Mouse (Mus musculus) hindbrain, embryonic 13.5 days (tissue): ENCODE measurements around the gene Cldn12. TPM values are rescaled to one million over a fixed set of nuclear protein-coding genes. Genes with fewer than 3 reads are reported as not detected.

Source experiments
- ATAC-seq: fragments of 200-750 bp; cut with Nextera tagmentation; 2 replicates; pipeline ENCODE4 v1.8.0; 2017; ENCODE audit warnings: moderate TSS enrichment; ENCODE audit not compliant: low FRiP score
- H3K27ac ChIP-seq: fragments of 300-500 bp; sonication (generic); 2 replicates; pipeline ENCODE4 v1.5.1; 2015; ENCODE audit warnings: inconsistent platforms, mild to moderate bottlenecking, moderate library complexity
- H3K27me3 ChIP-seq: fragments of 300-500 bp; sonication (generic); 2 replicates; pipeline ENCODE4 v1.6.1; 2015; ENCODE audit warnings: mild to moderate bottlenecking, inconsistent platforms
- H3K36me3 ChIP-seq: fragments of 300-500 bp; sonication (generic); 2 replicates; pipeline ENCODE4 v1.6.1; 2015; ENCODE audit warnings: mild to moderate bottlenecking, inconsistent platforms
- H3K4me1 ChIP-seq: fragments of 300-500 bp; sonication (generic); replicated peaks from 2 replicates; pipeline ENCODE4 v1.6.1; 2015; ENCODE audit warnings: inconsistent platforms
- H3K4me2 ChIP-seq: fragments of 300-500 bp; sonication (generic); 2 replicates; pipeline ENCODE4 v1.6.1; 2015; ENCODE audit warnings: inconsistent platforms, mild to moderate bottlenecking, moderate library complexity
- H3K4me3 ChIP-seq: fragments of 300-500 bp; sonication (generic); 2 replicates; pipeline ENCODE4 v1.5.1; 2015; ENCODE audit warnings: mild to moderate bottlenecking, inconsistent platforms
- H3K9ac ChIP-seq: fragments of 300-500 bp; sonication (generic); 2 replicates; pipeline ENCODE4 v1.6.1; 2015; ENCODE audit warnings: mild to moderate bottlenecking, inconsistent platforms
- H3K9me3 ChIP-seq: fragments of 300-500 bp; sonication (generic); 2 replicates; pipeline ENCODE4 v1.6.1; 2016; ENCODE audit warnings: inconsistent platforms
- WGBS: fragments of 180-500 bp; shearing (Covaris S2); methylation state at CpG from one replicate; pipeline ENCODE4 v1.1.7; 2015; 5-methylcytosine and 5-hydroxymethylcytosine counted together
- polyA plus RNA-seq: library from polyadenylated mRNA; unstranded; fragments of >200 nt; fragmentation: Nextera tagmentation; extraction: Ambion mirVana; gene quantifications from 2 replicates; pipeline ENCODE4 v1.2.1, GENCODE M21; 2015

Cldn12 gene
- polyA plus RNA-seq = 18.9 and 20.6 TPM in 2 replicates

- H3K36me3 ChIP-seq = peaks cover 4% of the 10 kb centered on the region; the same call in 1 of the 2 replicates
- peak within 1 kb of the TSS; percentile 74 for H3K9ac ChIP-seq
- peak; percentile 97 for ATAC-seq
- peaks cover 10% of the 10 kb centered on the region for H3K4me1 ChIP-seq
- H3K4me3 ChIP-seq = peak within 1 kb of the TSS; percentile 74
- peak within 1 kb of the TSS; percentile 66 for H3K4me2 ChIP-seq
- under 1% methylated on average over 79 of the region's 79 CpGs for WGBS
- peaks cover 3% of the 10 kb centered on the region; the same call in 1 of the 2 replicates for H3K27me3 ChIP-seq
- H3K9me3 ChIP-seq = no peaks in the 10 kb centered on the region
- peak within 1 kb of the TSS; percentile 92 for H3K27ac ChIP-seq
Measured at GRCm38 (mm10) chr5:5514196-5515076, at the start of gene Cldn12. Cldn12 (minus strand) TSS chr5:5514958.

GRCm38 (mm10) chr5:5562435-5562834 lies 47.7 kb upstream of the Cldn12 start:
- Histone ChIP-seq H3K4me2 (no peak overlapping the region), H3K36me3 (no peaks in the 10 kb centered on the region), H3K9ac (no peak overlapping the region), H3K4me3 (no peak overlapping the region), H3K27me3 (0 out of 2 replicates have a peak, but pooled peaks cover 4% of the 10 kb centered on the region), H3K4me1 (peaks cover 16% of the 10 kb centered on the region), H3K9me3 (no peaks in the 10 kb centered on the region), H3K27ac (no peak overlapping the region)
- 81% methylated on average over 3 of the region's 3 CpGs for WGBS
- ATAC-seq = no peak

- H3K4me1 ChIP-seq = peaks cover 16% of the 10 kb centered on the region
- H3K27me3 ChIP-seq = 0 out of 2 replicates have a peak, but pooled peaks cover 4% of the 10 kb centered on the region
- H3K36me3 ChIP-seq = no peaks in the 10 kb centered on the region
- no peaks in the 10 kb centered on the region for H3K9me3 ChIP-seq
- no peak for ATAC-seq
- H3K4me2 ChIP-seq = no peak overlapping the region
- no peak overlapping the region for H3K27ac ChIP-seq
- no peak overlapping the region for H3K4me3 ChIP-seq
- WGBS = 77% methylated on average over 4 of the region's 4 CpGs
- no peak overlapping the region for H3K9ac ChIP-seq
Measured at GRCm38 (mm10) chr5:5561041-5561706, 46.4 kb upstream of the Cldn12 start.

- H3K36me3 ChIP-seq = peaks cover 4% of the 10 kb centered on the region
- H3K9ac ChIP-seq = peak overlapping the region; percentile 80
- no peaks in the 10 kb centered on the region for H3K9me3 ChIP-seq
- peak overlapping the region; percentile 80 for H3K27ac ChIP-seq
- ATAC-seq = peak; percentile 38; the same call in 1 of the 2 replicates
- WGBS = 43% methylated on average over 8 of the region's 8 CpGs
- H3K4me2 ChIP-seq = peak overlapping the region; percentile 62
- H3K4me3 ChIP-seq = peak overlapping the region; percentile 76
- H3K4me1 ChIP-seq = peaks cover 16% of the 10 kb centered on the region
- 0 out of 2 replicates have a peak, but pooled peaks cover 4% of the 10 kb centered on the region for H3K27me3 ChIP-seq
Measured at GRCm38 (mm10) chr5:5559798-5560197, 45.0 kb upstream of the Cldn12 start.

GRCm38 (mm10) chr5:5559079-5559740 lies 44.5 kb upstream of the Cldn12 start, which contains the start of gene Gtpbp10:
Gtpbp10 (minus strand) TSS chr5:5559538.
- Histone ChIP-seq H3K4me2 (peak within 1 kb of the TSS; percentile 62), H3K9me3 (no peaks in the 10 kb centered on the region), H3K4me1 (peaks cover 16% of the 10 kb centered on the region), H3K36me3 (peaks cover 10% of the 10 kb centered on the region), H3K27ac (peak within 1 kb of the TSS; percentile 80), H3K4me3 (peak within 1 kb of the TSS; percentile 76), H3K27me3 (0 out of 2 replicates have a peak, but pooled peaks cover 4% of the 10 kb centered on the region), H3K9ac (peak within 1 kb of the TSS; percentile 80)
- peak; percentile 99 for ATAC-seq
- under 1% methylated on average over 43 of the region's 43 CpGs for WGBS

GRCm38 (mm10) chr5:5551110-5551509 lies 36.4 kb upstream of the Cldn12 start:
- no peak overlapping the region for H3K27ac ChIP-seq
- peaks cover 47% of the 10 kb centered on the region for H3K36me3 ChIP-seq
- H3K4me2 ChIP-seq = no peak overlapping the region
- no peaks in the 10 kb centered on the region for H3K9me3 ChIP-seq
- H3K4me1 ChIP-seq = no peaks in the 10 kb centered on the region
- no peak overlapping the region for H3K9ac ChIP-seq
- no peak overlapping the region for H3K4me3 ChIP-seq
- WGBS = 78% methylated on average over 1 of the region's 1 CpGs
- no peak for ATAC-seq
- H3K27me3 ChIP-seq = no peaks in the 10 kb centered on the region

GRCm38 (mm10) chr5:5540385-5540784 lies 25.6 kb upstream of the Cldn12 start:
- Histone ChIP-seq H3K4me1 (no peaks in the 10 kb centered on the region), H3K36me3 (peaks cover 55% of the 10 kb centered on the region), H3K4me3 (no peak overlapping the region), H3K9ac (no peak overlapping the region), H3K27ac (no peak overlapping the region), H3K9me3 (no peaks in the 10 kb centered on the region), H3K4me2 (no peak overlapping the region), H3K27me3 (no peaks in the 10 kb centered on the region)
- 75% methylated on average over 3 of the region's 3 CpGs for WGBS
- ATAC-seq = no peak

- Histone ChIP-seq H3K36me3 (peaks cover 55% of the 10 kb centered on the region), H3K9me3 (no peaks in the 10 kb centered on the region), H3K4me1 (no peaks in the 10 kb centered on the region), H3K4me2 (no peak overlapping the region), H3K9ac (no peak overlapping the region), H3K27ac (no peak overlapping the region), H3K4me3 (no peak overlapping the region), H3K27me3 (no peaks in the 10 kb centered on the region)
- ATAC-seq = no peak
- 69% methylated on average over 3 of the region's 3 CpGs for WGBS
Measured at GRCm38 (mm10) chr5:5539771-5540170, 25.0 kb upstream of the Cldn12 start.

- Histone ChIP-seq H3K27me3 (no peaks in the 10 kb centered on the region), H3K4me1 (no peaks in the 10 kb centered on the region), H3K4me3 (no peak overlapping the region), H3K4me2 (no peak overlapping the region), H3K9ac (no peak overlapping the region), H3K36me3 (peaks cover 31% of the 10 kb centered on the region), H3K9me3 (no peaks in the 10 kb centered on the region), H3K27ac (no peak overlapping the region)
- ATAC-seq = no peak
- WGBS = 92% methylated on average over 1 of the region's 1 CpGs
Measured at GRCm38 (mm10) chr5:5536131-5536530, 21.4 kb upstream of the Cldn12 start.

GRCm38 (mm10) chr5:5533656-5534420 lies 19.1 kb upstream of the Cldn12 start:
- WGBS = 94% methylated on average over 3 of the region's 3 CpGs
- Histone ChIP-seq H3K27me3 (no peaks in the 10 kb centered on the region), H3K9me3 (no peaks in the 10 kb centered on the region), H3K36me3 (peaks cover 18% of the 10 kb centered on the region), H3K9ac (no peak overlapping the region), H3K4me3 (no peak overlapping the region), H3K27ac (no peak overlapping the region), H3K4me1 (no peaks in the 10 kb centered on the region), H3K4me2 (no peak overlapping the region)
- no peak for ATAC-seq

- Histone ChIP-seq H3K4me3 (no peak overlapping the region), H3K9ac (no peak overlapping the region), H3K9me3 (no peaks in the 10 kb centered on the region), H3K27ac (no peak overlapping the region), H3K27me3 (peaks cover 3% of the 10 kb centered on the region; the same call in 1 of the 2 replicates), H3K36me3 (peaks cover 4% of the 10 kb centered on the region; the same call in 1 of the 2 replicates), H3K4me1 (peaks cover 9% of the 10 kb centered on the region), H3K4me2 (peak overlapping the region; percentile 66)
- ATAC-seq = no peak
- WGBS = 76% methylated on average over 5 of the region's 5 CpGs
Measured at GRCm38 (mm10) chr5:5515411-5515810, 653 bp upstream of the Cldn12 start.
